Mouse (Mus musculus): Measurements from ENCODE around the gene Pax7. TPM values are rescaled to one million over a fixed set of nuclear protein-coding genes. Genes with fewer than 3 reads are reported as not detected.
A peak's percentile ranks its signal among the peaks of the same experiment; 100 is the strongest.

Gene Pax7
- polyA plus RNA-seq, 1 experiment: 0.06 TPM

- H3K36me3 ChIP-seq (ENCODE audit: control insufficient read depth, insufficient read depth, low read length): no peaks in the 10 kb centered on the region
- DNase-seq: peak; percentile 26
- peaks cover 19% of the 10 kb centered on the region for H3K27me3 ChIP-seq (replicated peaks; ENCODE audit: control insufficient read depth, insufficient read depth, low read length)
- H3K4me3 ChIP-seq (ENCODE audit: insufficient read depth, low read depth, low read length): no peak overlapping the region
- no peak overlapping the region for H3K27ac ChIP-seq (ENCODE audit: insufficient read depth, low read depth, low read length)
- TF ChIP-seq POLR2A (IDR thresholded peaks at IDR 0.05; ENCODE audit: low read depth, low read length): no peak
- TF ChIP-seq CTCF (conservative IDR thresholded peaks at IDR 0.05; ENCODE audit: insufficient read depth, insufficient read length, low read depth, low read length): no peak
- H3K4me1 ChIP-seq (ENCODE audit: control insufficient read depth, insufficient read depth, low read length): peaks cover 2% of the 10 kb centered on the region; the same call in 1 of the 2 replicates
- WGBS: 2% methylated on average over 65 of the region's 65 CpGs
Measured at GRCm38 (mm10) chr4:139821491-139822160, 11.7 kb downstream of the Pax7 start.

GRCm38 (mm10) chr4:139821071-139821470 lies 12.3 kb downstream of the Pax7 start:
- no peak overlapping the region for H3K4me3 ChIP-seq (ENCODE audit: insufficient read depth, low read depth, low read length)
- WGBS: 2% methylated on average over 22 of the region's 22 CpGs

GRCm38 (mm10) chr4:139819411-139820030 lies 13.8 kb downstream of the Pax7 start:
- no peak for DNase-seq
- H3K27ac ChIP-seq (ENCODE audit: insufficient read depth, low read depth, low read length): no peak overlapping the region
- WGBS: 10% methylated on average over 9 of the region's 9 CpGs
- H3K4me1 ChIP-seq (ENCODE audit: control insufficient read depth, insufficient read depth, low read length): no peaks in the 10 kb centered on the region
- no peaks in the 10 kb centered on the region for H3K36me3 ChIP-seq (ENCODE audit: control insufficient read depth, insufficient read depth, low read length)
- H3K27me3 ChIP-seq (replicated peaks; ENCODE audit: control insufficient read depth, insufficient read depth, low read length): peaks cover 14% of the 10 kb centered on the region
- TF ChIP-seq CTCF (conservative IDR thresholded peaks at IDR 0.05; ENCODE audit: insufficient read depth, insufficient read length, low read depth, low read length) (no peak), POLR2A (IDR thresholded peaks at IDR 0.05; ENCODE audit: low read depth, low read length) (no peak)
- no peak overlapping the region for H3K4me3 ChIP-seq (ENCODE audit: insufficient read depth, low read depth, low read length)

More at GRCm38 (mm10) chr4:139821071-139821470, 12.3 kb downstream of the Pax7 start:
- TF ChIP-seq POLR2A (IDR thresholded peaks at IDR 0.05; ENCODE audit: low read depth, low read length): no peak
- no peak for TF ChIP-seq CTCF (conservative IDR thresholded peaks at IDR 0.05; ENCODE audit: insufficient read depth, insufficient read length, low read depth, low read length)
- no peak overlapping the region for H3K27ac ChIP-seq (ENCODE audit: insufficient read depth, low read depth, low read length)
- DNase-seq: no peak
- no peaks in the 10 kb centered on the region for H3K36me3 ChIP-seq (ENCODE audit: control insufficient read depth, insufficient read depth, low read length)
- peaks cover 16% of the 10 kb centered on the region for H3K27me3 ChIP-seq (replicated peaks; ENCODE audit: control insufficient read depth, insufficient read depth, low read length)
- H3K4me1 ChIP-seq (ENCODE audit: control insufficient read depth, insufficient read depth, low read length): peaks cover 2% of the 10 kb centered on the region; the same call in 1 of the 2 replicates

GRCm38 (mm10) chr4:139818163-139818562 lies 15.2 kb downstream of the Pax7 start:
- TF ChIP-seq CTCF (conservative IDR thresholded peaks at IDR 0.05; ENCODE audit: insufficient read depth, insufficient read length, low read depth, low read length): no peak
- DNase-seq: no peak
- Histone ChIP-seq H3K4me3 (ENCODE audit: insufficient read depth, low read depth, low read length) (no peak overlapping the region), H3K4me1 (ENCODE audit: control insufficient read depth, insufficient read depth, low read length) (no peaks in the 10 kb centered on the region), H3K36me3 (ENCODE audit: control insufficient read depth, insufficient read depth, low read length) (no peaks in the 10 kb centered on the region), H3K27me3 (replicated peaks; ENCODE audit: control insufficient read depth, insufficient read depth, low read length) (peaks cover 5% of the 10 kb centered on the region), H3K27ac (ENCODE audit: insufficient read depth, low read depth, low read length) (no peak overlapping the region)
- WGBS: 21% methylated on average over 7 of the region's 7 CpGs

DNA sequence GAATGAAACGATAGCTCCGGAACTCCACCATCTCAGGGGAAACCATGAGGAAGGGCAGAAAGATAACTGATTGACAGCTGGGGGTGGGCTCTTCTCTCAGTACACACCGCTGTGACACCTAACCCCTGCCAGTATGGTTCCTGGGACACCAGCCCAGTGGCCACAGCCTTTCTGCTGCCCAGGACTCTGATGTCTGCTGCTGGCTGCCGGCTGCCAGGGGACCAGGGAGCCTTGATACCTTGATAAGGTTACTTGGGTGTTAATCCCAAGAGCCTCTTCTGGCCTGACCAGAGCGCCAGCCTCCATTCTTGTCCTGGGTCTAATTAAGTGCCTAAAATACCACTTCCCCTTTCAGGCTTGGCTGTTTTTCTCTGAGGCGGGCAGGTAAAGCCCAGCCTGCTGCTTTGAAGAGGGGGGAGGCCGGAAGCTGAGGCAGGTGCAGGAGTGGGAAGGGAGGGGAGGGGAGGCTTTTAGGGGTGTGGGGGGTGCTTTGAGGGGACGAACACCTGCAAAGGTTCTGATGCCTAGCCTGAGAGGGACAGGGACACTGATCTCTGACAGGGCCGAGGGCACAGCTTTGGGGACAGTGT lies 19.9 kb downstream of the Pax7 start:
- no peak overlapping the region for H3K27ac ChIP-seq (ENCODE audit: insufficient read depth, low read depth, low read length)
- H3K4me1 ChIP-seq (ENCODE audit: control insufficient read depth, insufficient read depth, low read length): no peaks in the 10 kb centered on the region
- DNase-seq: no peak
- H3K36me3 ChIP-seq (ENCODE audit: control insufficient read depth, insufficient read depth, low read length): no peaks in the 10 kb centered on the region
- no peak for TF ChIP-seq POLR2A (IDR thresholded peaks at IDR 0.05; ENCODE audit: low read depth, low read length)
- no peak for TF ChIP-seq CTCF (conservative IDR thresholded peaks at IDR 0.05; ENCODE audit: insufficient read depth, insufficient read length, low read depth, low read length)
- no peaks in the 10 kb centered on the region for H3K27me3 ChIP-seq (replicated peaks; ENCODE audit: control insufficient read depth, insufficient read depth, low read length)
- H3K4me3 ChIP-seq (ENCODE audit: insufficient read depth, low read depth, low read length): no peak overlapping the region
- 26% methylated on average over 9 of the region's 9 CpGs for WGBS

DNA sequence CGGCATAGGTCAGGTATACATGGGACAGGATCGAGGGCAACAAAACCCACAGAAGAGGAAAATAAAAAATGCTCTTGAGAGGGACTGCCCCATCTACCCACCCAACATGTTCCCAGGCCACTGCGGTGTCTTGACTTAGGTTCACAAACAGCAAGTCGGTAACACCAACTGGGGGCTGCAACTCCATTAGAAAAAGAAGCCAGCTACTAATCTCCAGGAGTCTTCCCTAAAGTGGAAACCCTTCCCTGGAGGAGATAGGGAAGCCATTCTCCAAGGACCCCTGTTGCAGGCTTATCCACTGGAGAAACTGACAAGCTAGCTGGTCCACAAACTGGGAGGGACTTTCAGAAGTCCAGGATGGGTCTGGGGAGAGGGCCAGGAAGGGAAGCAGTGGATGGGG lies 21.4 kb downstream of the Pax7 start:
- Histone ChIP-seq H3K4me3 (ENCODE audit: insufficient read depth, low read depth, low read length) (no peak overlapping the region), H3K27ac (ENCODE audit: insufficient read depth, low read depth, low read length) (no peak overlapping the region), H3K4me1 (ENCODE audit: control insufficient read depth, insufficient read depth, low read length) (no peaks in the 10 kb centered on the region), H3K36me3 (ENCODE audit: control insufficient read depth, insufficient read depth, low read length) (no peaks in the 10 kb centered on the region), H3K27me3 (replicated peaks; ENCODE audit: control insufficient read depth, insufficient read depth, low read length) (no peaks in the 10 kb centered on the region)
- DNase-seq: no peak
- 73% methylated on average over 4 of the region's 4 CpGs for WGBS
- TF ChIP-seq CTCF (conservative IDR thresholded peaks at IDR 0.05; ENCODE audit: insufficient read depth, insufficient read length, low read depth, low read length): no peak
- no peak for TF ChIP-seq POLR2A (IDR thresholded peaks at IDR 0.05; ENCODE audit: low read depth, low read length)

DNA sequence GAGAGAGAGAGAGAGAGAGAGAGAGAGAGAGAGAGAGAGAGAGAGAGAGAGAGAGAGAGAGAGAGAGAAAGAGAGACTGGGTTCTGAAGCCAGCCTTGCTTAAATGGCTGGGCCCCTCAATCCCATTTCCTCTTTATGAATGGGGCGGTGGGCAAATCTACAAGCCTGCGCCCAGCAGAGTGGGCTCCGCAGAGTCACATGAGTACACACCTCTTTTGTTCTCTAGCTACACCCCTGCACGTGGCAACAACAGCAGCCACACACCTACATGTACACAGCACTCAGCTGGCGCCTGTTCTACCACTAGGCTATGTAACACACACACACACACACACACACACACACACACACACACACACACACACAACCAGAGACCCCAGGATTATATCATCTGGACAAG lies 21.9 kb downstream of the Pax7 start:
- Histone ChIP-seq H3K4me1 (ENCODE audit: control insufficient read depth, insufficient read depth, low read length) (no peaks in the 10 kb centered on the region), H3K36me3 (ENCODE audit: control insufficient read depth, insufficient read depth, low read length) (no peaks in the 10 kb centered on the region), H3K27ac (ENCODE audit: insufficient read depth, low read depth, low read length) (no peak overlapping the region), H3K27me3 (replicated peaks; ENCODE audit: control insufficient read depth, insufficient read depth, low read length) (no peaks in the 10 kb centered on the region), H3K4me3 (ENCODE audit: insufficient read depth, low read depth, low read length) (no peak overlapping the region)
- no peak for TF ChIP-seq POLR2A (IDR thresholded peaks at IDR 0.05; ENCODE audit: low read depth, low read length)
- no peak for TF ChIP-seq CTCF (conservative IDR thresholded peaks at IDR 0.05; ENCODE audit: insufficient read depth, insufficient read length, low read depth, low read length)
- WGBS: 64% methylated on average over 5 of the region's 5 CpGs
- no peak for DNase-seq

All from kidney, adult 2 months (tissue).